Mouse (Mus musculus) central nervous system, embryonic 11.5 days (tissue): Measurements from ENCODE around the gene Ndel1. TPM values are rescaled to one million over a fixed set of nuclear protein-coding genes. Genes with fewer than 3 reads are reported as not detected.

ENCODE experiments used
- polyA plus RNA-seq: library from polyadenylated mRNA; depleted of rRNA; stranded (reverse); fragments of >200 nt; gene quantifications from 2 replicates; pipeline ENCODE4 v1.2.3, GENCODE M21; 2012; rRNA removed

Gene Ndel1
- polyA plus RNA-seq = 35.3 and 44.4 TPM in 2 replicates

GRCm38 (mm10) chr11:68871748-68872147 lies at the start of gene Ndel1:
Gene Ndel1, minus strand, starts transcription at chr11:68871858.

GRCm38 (mm10) chr11:68901351-68902046 lies 29.8 kb upstream of the Ndel1 start, which contains the start of gene Rpl26:
Gene Rpl26, plus strand, starts transcription at chr11:68901583.

GRCm38 (mm10) chr11:68888253-68888652 lies 16.6 kb upstream of the Ndel1 start, which contains the start of gene Rnf222:
Gene Rnf222, plus strand, starts transcription at chr11:68888553.

Other genes with a start within 250 kb of the Ndel1 start
- gene Myh10, start 180.3 kb downstream of the Ndel1 start, polyA plus RNA-seq = 179 and 209 TPM in 2 replicates
- 0.01 and 0.07 TPM in 2 replicates for gene Rnf222, start 16.7 kb upstream of the Ndel1 start, polyA plus RNA-seq
- 3,101 and 4,088 TPM in 2 replicates for gene Rpl26, start 29.7 kb upstream of the Ndel1 start, polyA plus RNA-seq
- 0.53 and 0.83 TPM in 2 replicates for gene Odf4, start 55.2 kb upstream of the Ndel1 start, polyA plus RNA-seq
- 10.0 and 11.0 TPM in 2 replicates for gene Arhgef15, start 85.6 kb upstream of the Ndel1 start, polyA plus RNA-seq
- 1.1 and 2.1 TPM in 2 replicates for gene Slc25a35, start 96.3 kb upstream of the Ndel1 start, polyA plus RNA-seq
- gene Rangrf, start 103.3 kb upstream of the Ndel1 start, polyA plus RNA-seq = 30.4 and 44.3 TPM in 2 replicates
- 37.7 and 41.5 TPM in 2 replicates for gene Pfas, start 136.6 kb upstream of the Ndel1 start, polyA plus RNA-seq
- gene Ctc1, start 144.1 kb upstream of the Ndel1 start, polyA plus RNA-seq = 96.6 and 109 TPM in 2 replicates
- 133 and 173 TPM in 2 replicates for gene Aurkb, start 173.8 kb upstream of the Ndel1 start, polyA plus RNA-seq
- gene Borcs6, start 187.9 kb upstream of the Ndel1 start, polyA plus RNA-seq = 10.2 and 17.2 TPM in 2 replicates
- 21.2 and 36.6 TPM in 2 replicates for gene Tmem107, start 198.9 kb upstream of the Ndel1 start, polyA plus RNA-seq
- gene Vamp2, start 216.6 kb upstream of the Ndel1 start, polyA plus RNA-seq = 124 and 131 TPM in 2 replicates
- 8.0 and 9.8 TPM in 2 replicates for gene Per1, start 223.4 kb upstream of the Ndel1 start, polyA plus RNA-seq
- gene Hes7, start 248.5 kb upstream of the Ndel1 start, polyA plus RNA-seq = 0.35 and 0.40 TPM in 2 replicates